Mouse (Mus musculus): Measurements from ENCODE around the gene Gdpd5.

DNA sequence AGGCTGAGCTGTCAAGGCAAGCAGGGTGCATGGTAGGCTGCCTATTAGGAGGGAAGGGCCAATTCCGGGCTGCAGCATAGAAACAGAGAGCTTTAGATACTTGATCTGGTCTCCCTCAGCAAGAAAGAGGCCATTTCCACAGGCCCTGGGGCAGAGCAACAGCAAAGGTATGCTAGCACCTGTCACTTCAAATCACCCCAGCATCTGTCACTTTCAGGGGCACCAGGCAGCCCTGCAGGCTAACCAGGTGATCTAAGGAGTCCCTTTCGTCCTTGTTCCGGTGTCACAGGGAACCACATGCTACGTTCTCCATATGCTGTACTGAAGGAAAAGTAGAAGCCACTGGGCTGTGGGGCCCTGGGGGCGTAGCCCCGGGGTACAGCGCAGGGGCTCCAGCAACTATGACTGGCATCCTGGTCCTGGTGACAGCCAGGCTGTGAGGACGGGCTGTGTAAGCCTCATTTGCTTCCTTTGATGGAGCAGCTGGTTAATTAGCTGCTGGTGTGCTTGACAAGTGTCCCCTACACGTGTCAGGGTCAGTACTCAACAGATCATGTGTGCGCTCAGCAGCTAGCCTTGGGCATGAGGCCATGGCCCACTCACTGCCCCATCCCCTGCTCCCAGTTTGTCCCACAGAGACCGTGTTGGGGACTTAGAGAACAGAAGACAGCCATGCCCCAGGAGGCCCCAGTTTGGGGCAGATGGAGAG, 14.8 kb downstream of the Gdpd5 start:
- TF ChIP-seq CTCF (IDR thresholded peaks at IDR 0.05; ENCODE audit: low read depth) (no peak), EP300 (IDR thresholded peaks at IDR 0.05; ENCODE audit: low read depth) (no peak)
